Mouse (Mus musculus) MN1 (cell line): Measurements from ENCODE around the gene Tmem145.
"Not testable (repeated sequence)": the region's sequence is repeated elsewhere in the genome, so short reads cannot be mapped to it uniquely, and the experiment has no call there.

ENCODE experiments used
- DNase-seq: peaks from one replicate; pipeline ENCODE4 v3.0.0-alpha.2; 2016; ENCODE audit warnings: low spot score

Gene Tmem145

DNA sequence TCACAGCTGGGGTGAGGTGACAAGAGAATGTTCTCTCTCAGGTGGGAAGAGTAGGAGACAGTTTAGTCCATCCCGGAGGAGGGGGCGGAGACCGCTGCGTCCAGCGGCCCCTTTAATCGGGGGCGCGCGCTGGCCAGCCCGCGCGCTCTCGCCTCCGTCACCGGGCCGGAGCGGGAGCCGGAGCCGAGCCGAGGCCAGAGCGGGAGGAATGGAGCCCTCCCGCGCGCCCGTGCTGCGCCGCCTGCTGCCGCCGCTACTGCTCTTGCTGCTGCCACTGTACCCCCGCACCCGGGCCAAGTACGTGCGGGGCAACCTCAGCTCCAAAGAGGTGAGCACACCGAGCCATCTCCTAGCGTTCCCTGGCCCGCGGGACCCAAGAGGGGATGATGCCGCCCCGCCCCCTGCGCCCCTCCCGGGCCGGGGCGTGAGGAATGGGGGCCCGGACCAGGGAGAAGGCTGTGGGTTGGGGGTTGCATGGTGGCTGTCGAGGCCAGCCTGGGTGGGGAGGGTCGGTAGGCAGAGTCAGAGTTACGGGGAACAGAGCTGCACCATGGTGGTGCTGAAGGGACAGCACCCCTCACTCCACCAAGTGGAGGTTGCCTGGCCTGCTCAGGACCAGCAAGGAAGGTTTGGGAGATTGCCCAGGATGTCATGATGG is at the start of gene Tmem145:
TSS of gene Tmem145 (plus strand) at position 151 of the 658 bp plus-strand sequence.
- peak; percentile 49 for DNase-seq

GRCm38 (mm10) chr7:25261896-25262295 is 44.0 kb upstream of the Tmem145 start:
- no peak for DNase-seq

- no peak for DNase-seq
Observed at GRCm38 (mm10) chr7:25263968-25264870, 41.7 kb upstream of the Tmem145 start.

GRCm38 (mm10) chr7:25265743-25266142 is 40.2 kb upstream of the Tmem145 start:
- not testable (repeated sequence) for DNase-seq

DNA sequence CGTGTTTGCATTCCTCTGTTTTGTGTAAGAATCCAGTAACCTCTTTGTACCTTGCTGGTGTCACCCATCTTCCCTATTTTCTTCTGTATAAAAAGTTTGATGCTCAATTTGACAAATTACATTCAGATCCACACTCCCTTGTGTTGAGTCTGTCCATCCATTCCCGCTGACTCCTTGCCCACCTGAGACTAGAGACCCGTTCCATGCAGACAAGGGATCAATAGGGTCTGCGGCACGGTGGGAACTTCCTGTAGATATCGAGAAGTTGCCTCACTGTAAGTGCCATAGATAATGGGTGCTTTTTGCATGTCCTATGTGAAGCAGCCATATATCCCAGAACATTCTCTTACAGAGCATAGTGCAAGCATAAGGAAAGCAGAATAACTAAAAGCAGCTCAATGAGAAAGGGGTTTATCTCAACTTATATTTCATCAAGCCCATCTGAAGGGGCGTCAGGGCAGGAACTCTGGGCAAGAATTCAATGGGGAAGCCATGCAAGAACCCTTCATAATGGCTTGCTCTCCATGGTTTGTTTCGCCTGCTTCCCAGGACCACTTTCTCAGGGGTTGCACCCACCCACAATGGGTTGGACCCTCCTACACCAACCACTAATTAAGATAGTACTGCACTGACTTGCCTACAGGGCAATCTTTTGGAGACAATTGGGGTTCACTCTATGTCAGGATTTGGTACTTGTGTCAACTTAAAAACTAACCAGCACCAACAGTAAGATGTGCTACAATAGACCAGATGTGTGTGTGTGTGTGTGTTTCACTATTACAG is 39.5 kb upstream of the Tmem145 start:
- no peak for DNase-seq

DNA sequence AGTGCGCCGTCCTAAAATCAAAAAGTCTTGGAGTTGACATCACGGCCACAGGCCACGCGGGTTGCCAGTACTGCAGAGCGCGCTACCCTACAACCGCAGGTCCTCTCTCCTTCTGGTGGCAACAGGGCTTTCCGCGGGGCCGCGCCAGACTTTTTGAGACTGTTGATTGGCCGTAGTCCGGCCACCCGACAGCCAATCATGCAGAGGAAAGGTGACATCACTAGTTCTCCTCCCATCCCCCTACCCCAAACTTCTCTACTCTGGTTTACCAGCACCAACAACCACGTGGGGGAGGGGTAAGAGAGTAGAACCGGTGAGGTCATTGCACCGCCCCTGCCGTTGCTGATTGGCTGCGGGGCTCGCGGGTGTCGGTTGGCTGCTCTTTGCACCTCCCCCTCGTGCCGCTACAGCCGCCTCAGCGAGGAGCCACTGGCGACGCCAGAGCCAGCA is 38.6 kb upstream of the Tmem145 start, which contains the start of gene Cic:
TSS of gene Cic (plus strand) at position 404 of the 450 bp plus-strand sequence.
- peak; percentile 98 for DNase-seq

DNA sequence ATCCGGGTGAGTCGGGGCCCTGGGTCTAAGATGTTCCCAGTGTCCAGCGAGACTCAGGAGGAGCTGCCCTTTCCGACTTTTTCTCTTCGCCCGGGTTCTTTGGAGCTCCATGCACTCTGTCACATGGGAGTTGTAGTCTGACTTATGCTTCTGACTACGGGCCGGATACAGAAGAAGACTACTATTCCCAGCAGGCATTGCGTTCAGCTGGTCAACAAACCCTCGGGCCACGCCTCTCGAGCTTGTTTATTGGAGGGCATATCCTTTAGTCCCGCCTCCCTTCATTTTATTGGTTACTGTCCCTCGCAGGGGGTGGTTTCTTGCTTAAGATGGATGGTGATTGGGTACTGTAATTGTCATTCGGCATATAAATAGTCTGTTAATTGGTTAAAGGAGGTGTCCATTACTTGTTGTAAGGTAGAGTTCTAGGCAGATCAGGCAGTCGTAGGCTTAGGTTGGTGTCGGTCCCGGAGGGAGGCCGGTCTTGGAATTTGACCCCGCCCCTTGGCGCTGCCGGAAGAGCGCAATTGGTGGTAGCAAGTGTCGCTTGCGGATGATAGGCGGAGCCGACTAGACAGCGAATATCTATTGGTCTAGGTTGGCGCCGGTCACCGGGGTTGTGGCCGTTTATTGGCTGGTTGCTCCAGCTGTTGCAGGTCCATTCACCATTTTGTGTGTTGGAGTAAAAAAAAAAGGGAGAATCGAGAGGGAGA is 38.0 kb upstream of the Tmem145 start:
- peak; percentile 99 for DNase-seq

DNA sequence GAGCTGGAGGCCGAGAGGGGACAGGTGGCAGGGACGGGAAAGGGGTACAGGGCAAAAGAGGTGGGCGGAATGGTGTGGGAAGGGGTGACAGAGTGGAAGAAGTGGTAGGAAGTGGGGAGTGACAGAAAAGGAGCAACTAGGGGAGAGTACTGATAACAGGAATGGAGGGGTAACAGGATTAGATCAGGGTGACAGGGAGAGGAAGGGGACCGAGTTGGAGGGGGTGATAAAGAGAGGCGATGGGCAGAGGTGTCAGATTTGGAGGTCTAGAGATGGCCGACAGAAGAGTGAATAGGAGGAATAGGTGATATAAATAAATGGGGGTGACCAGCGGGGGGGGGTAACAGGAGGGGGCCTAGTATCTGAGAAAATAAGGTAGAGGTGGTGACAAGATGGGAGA is 37.3 kb upstream of the Tmem145 start:
- no peak for DNase-seq

DNA sequence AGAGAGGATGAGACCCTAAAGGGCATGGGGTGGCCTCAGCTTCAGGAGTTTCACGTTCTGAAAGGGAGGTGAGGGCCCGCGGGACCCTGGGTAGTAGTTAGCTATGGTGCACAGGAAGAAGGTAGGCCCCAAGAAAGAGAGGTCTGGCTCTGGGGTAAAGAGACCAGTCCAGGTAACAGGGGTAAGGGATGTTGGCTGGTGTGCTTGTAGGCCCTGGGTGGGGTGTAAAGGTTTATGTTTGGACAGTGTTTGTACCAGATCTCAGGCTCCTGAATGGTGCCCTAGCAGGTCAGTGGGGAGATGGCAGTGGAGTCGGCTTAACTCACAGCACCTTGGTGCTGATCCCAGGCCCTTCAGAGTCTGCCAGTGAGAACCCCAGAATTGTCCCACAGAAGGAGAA is 36.9 kb upstream of the Tmem145 start:
- DNase-seq = no peak

- DNase-seq = no peak
Observed at GRCm38 (mm10) chr7:25269545-25270271, 36.2 kb upstream of the Tmem145 start.

DNA sequence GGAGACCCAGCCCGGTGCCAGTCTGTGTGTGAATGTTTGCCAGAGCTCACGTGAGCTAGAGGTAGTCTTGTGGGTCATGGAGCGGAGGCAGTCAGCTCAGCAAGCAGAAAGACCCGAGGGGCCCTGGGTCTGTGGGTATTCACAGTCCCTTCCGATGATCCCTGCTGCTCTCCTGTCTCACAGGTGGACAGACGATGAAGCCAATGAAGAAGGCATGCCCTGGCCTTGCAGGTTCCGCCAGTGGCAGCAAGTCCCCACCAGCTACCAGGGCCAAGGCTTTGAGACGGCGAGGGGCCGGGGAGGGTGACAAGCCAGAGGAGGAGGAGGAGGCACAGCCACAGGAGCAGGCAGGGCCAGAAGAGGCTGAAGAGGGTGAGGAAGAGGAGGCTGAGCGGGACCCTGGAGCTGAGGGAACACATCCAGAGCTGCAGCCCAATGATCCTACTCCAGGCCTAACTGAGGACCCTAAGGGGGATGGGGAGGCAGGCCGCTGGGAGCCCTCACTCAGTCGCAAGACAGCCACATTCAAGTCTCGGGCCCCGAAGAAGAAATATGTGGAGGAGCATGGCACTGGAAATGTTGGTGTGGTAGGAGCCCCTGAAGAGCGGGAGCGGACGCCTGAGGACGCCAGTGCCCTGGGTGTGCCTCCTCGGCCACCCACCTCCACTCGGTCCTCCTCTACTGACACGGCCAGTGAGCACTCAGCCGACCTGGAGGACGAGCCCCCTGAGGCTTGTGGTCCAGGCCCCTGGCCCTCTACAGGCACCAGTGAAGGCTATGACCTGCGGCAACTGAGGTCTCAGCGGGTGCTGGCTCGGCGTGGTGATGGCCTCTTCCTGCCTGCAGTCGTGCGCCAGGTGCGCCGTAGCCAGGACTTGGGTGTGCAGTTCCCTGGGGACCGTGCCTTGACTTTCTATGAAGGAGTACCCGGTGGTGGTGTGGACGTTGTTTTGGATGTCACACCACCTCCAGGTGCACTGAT is 35.0 kb upstream of the Tmem145 start:
- no peak for DNase-seq

DNA sequence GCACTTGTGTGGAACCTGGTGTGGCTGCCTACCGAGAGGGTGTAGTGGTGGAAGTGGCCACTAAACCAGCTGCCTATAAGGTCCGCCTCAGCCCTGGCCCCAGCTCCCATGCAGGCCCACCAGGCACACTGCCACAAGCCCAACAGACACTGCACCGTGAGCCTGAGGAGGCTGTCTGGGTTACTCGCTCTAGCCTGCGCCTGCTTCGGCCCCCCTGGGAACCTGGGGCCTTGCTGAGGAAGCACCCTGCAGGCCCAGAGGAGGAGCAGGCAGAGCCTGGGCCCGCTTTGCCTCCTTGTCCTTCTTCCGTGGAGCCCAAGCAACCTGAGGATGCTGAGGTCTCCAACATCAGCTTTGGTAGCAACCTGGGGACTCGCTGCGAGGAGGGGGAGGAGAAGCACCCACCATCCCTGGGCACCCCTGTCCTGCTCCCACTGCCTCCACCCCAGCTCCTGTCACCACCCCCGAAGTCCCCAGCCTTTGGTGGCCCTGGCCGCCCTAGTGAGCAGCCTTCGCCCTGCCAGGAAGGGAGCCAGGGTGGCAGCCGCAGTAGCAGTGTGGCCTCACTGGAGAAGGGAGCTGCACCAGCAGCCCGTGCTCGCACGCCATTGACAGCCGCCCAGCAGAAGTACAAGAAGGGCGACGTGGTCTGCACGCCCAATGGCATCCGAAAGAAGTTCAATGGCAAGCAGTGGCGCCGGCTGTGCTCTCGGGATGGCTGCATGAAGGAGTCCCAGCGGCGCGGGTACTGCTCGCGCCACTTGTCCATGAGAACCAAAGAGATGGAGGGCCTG is 34.1 kb upstream of the Tmem145 start:
- no peak for DNase-seq

- no peak for DNase-seq
Observed at GRCm38 (mm10) chr7:25272445-25273258, 33.3 kb upstream of the Tmem145 start.

- no peak for DNase-seq
Observed at GRCm38 (mm10) chr7:25273259-25274241, 32.4 kb upstream of the Tmem145 start.

- no peak for DNase-seq
Observed at GRCm38 (mm10) chr7:25274571-25274970, 31.3 kb upstream of the Tmem145 start.

DNA sequence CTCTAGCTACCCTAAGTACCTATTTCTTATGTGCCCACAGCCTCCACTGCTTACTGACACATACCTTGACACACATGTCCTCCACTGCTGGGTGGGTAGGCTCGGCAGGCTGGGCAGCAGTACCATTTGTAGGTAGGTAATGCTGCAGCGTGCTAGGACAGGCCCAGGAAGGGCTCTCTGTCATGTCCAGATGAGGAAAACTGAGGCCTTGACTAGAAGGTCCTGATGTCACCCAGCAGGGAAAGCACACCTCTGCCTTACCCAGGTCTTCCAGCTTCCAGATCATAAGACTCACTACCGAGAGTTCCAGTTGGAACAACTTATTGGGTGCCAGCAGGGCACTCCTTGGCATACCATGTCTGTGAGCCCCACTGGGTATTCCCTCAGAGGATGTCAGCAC is 30.9 kb upstream of the Tmem145 start:
- DNase-seq = no peak
